Mouse (Mus musculus): ENCODE results near the gene Commd7.

- no peak for TF ChIP-seq POLR2A (IDR thresholded peaks at IDR 0.05; ENCODE audit: control insufficient read depth, extremely low read depth, insufficient read depth, low read length, poor library complexity)
- TF ChIP-seq CTCF (IDR thresholded peaks at IDR 0.05; ENCODE audit: borderline replicate concordance, control insufficient read depth, extremely low read depth, insufficient read depth, low read length, poor library complexity) = no peak
Measured at GRCm38 (mm10) chr2:153632871-153633226, 268 bp upstream of the Commd7 start.
